Mouse (Mus musculus): ENCODE results near the gene Mrps16.

GRCm38 (mm10) chr14:20431726-20432125 is 38.3 kb upstream of the Mrps16 start:
- TF ChIP-seq POLR2A (IDR thresholded peaks at IDR 0.05; ENCODE audit: low read depth, low read length) (no peak), CTCF (IDR thresholded peaks at IDR 0.05; ENCODE audit: extremely low read depth, insufficient read depth, insufficient read length, insufficient replicate concordance) (no peak)
